Mouse (Mus musculus): Measurements from ENCODE around the gene Tmem239.

The Tmem239 gene

DNA sequence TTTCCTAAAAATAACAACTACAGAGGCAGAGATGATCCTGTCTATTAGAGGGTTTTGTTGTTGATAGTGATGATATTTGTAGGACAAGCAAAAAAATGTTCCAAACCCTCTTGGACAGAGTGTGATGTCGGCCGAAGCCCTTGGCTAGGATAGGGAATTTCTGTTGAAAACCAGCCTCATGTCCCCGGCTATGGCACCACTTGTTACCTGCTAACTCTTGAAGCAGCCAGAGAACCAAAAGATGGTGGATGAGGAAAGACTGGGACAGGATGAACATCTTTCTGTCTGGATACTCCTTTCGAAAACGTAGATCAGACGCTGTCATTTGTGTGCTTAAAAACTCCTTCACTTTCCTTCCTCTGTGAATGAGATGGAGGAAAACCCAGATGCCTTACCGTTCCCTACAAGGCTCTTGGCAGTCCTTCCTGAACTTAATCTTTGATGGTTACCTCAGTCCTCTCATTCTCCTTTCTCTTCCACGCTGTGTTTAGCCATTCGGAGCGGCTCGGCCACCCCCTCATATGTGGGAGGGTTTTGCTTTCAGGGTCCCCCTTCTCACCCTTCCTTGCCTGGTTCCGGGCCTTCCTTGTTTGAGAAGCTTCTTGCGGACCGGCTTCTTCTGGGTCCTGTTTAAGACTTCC lies 44.9 kb downstream of the Tmem239 start:
- no peak for DNase-seq

DNA sequence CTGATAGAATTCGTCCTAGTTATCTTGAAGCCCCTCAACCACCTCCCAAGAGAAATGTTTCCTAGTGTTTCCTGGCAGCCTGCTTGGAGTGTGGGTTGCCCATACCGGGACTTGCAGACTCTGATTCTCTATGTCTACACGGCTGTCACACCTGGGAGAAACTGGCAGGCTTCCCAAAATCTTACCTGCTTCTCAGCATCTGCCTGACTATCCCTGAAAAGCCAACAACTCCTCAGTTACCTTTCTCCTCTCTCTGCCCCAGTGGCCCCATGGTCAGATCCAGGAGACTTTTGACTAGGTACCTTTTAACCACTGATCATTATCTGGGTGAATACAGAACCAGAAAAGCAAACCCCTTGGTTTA lies 45.4 kb downstream of the Tmem239 start:
- DNase-seq = no peak

GRCm38 (mm10) chr2:130452266-130452665 lies 46.0 kb downstream of the Tmem239 start:
- no peak for DNase-seq

GRCm38 (mm10) chr2:130453421-130453820 lies 47.1 kb downstream of the Tmem239 start:
- DNase-seq = no peak

DNA sequence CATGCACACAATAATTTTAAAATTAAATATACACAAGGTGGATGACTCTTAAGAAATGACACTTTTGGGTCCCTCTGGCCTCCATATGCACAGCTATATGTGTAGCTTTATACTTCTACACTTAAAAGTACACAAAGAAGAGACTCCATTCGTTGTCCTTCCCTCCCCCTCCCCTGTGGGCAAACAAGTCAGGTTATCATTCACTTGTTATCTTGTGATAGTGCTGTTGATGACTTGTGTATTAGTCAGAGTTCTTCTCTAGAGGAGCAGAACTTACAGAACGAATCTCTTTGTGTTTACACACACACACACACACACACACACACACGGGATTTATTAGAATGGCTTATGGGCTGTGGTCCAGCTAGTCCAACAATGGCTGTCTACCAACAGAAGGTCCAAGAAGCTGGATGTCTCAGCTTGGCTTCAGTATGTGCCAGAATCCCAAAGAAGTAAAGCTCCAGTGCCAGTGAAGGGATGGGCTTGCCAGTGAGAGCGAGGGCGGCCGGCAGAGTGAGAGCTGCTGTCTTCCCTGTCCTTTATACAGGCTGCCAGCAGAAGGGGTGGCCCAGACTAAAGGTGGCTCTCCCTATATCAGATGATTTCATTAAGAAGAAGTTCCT lies 48.6 kb downstream of the Tmem239 start:
- no peak for DNase-seq

Measured in kidney, adult 18-20 months (tissue).